Mouse (Mus musculus) stomach, embryonic 14.5 days (tissue): ENCODE measurements at regions not wholly inside any gene's neighbourhood (a gene's known extent, or its start where the extent isn't known, plus 50 kb on each side); places are given as distances from the start of the nearest gene placed in this dataset.

Source experiments
- ATAC-seq: fragments of 200-750 bp; cut with Nextera tagmentation; 2 replicates; pipeline ENCODE4 v1.8.0; 2017; ENCODE audit warnings: low read depth, moderate TSS enrichment; ENCODE audit not compliant: insufficient number of reproducible peaks, insufficient read depth, low FRiP score
- H3K27ac ChIP-seq: fragments of 300-500 bp; sonication (generic); 2 replicates; pipeline ENCODE4 v1.5.1; 2014; ENCODE audit warnings: mild to moderate bottlenecking, low read length, moderate library complexity, mixed read lengths
- H3K27me3 ChIP-seq: fragments of 300-500 bp; sonication (generic); 2 replicates; pipeline ENCODE4 v1.6.1; 2014; ENCODE audit warnings: low read length, control low read depth, mixed read lengths; ENCODE audit not compliant: control insufficient read depth, insufficient read depth
- H3K36me3 ChIP-seq: fragments of 300-500 bp; sonication (generic); 2 replicates; pipeline ENCODE4 v1.6.1; 2014; ENCODE audit warnings: mild to moderate bottlenecking, control low read depth, low read length, moderate library complexity, mixed read lengths; ENCODE audit not compliant: control insufficient read depth, insufficient read depth
- H3K4me1 ChIP-seq: fragments of 300-500 bp; sonication (generic); 2 replicates; pipeline ENCODE4 v1.6.1; 2014; ENCODE audit warnings: low read length, control low read depth, mixed read lengths; ENCODE audit not compliant: control insufficient read depth, insufficient read depth
- H3K4me2 ChIP-seq: fragments of 300-500 bp; sonication (generic); replicated peaks from 2 replicates; pipeline ENCODE4 v1.6.1; 2014; ENCODE audit warnings: low read depth, low read length, control low read depth
- H3K4me3 ChIP-seq: fragments of 300-500 bp; sonication (generic); 2 replicates; pipeline ENCODE4 v1.5.1; 2014; ENCODE audit warnings: low read depth, low read length, control low read depth
- H3K9ac ChIP-seq: fragments of 300-500 bp; sonication (generic); replicated peaks from 2 replicates; pipeline ENCODE4 v1.6.1; 2014; ENCODE audit warnings: low read depth, mild to moderate bottlenecking, control low read depth, low read length, moderate library complexity, mixed read lengths
- H3K9me3 ChIP-seq: fragments of 300-500 bp; sonication (generic); 2 replicates; pipeline ENCODE4 v1.6.1; 2016; ENCODE audit warnings: low read depth, low read length, control low read depth; ENCODE audit not compliant: control insufficient read depth
- WGBS: fragments of 180-500 bp; shearing (Covaris S2); extraction: QIAGEN DNeasy Blood & Tissue Kit; methylation state at CpG from one replicate; pipeline ENCODE4 v1.1.7; 2014; 5-methylcytosine and 5-hydroxymethylcytosine counted together

DNA sequence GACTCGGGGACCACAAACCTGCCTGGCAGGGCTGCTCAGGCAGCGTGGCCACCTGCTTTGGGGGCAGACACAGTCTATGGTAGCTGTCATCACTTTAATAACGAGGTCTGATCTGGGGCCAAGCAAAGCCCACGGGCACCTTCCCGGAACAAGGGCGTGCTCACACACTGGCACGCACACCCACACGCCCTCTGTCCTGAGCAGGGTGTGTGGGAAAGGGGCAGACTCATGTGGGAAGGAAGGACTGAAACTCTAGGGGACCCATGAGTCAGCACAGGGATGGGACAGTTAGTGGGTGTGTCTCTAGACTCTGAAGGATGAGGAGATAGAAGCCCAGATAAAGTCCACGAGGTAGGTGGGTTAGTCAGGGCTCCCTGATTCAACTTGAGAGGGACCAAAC, 114.8 kb upstream of the Ptpn1 start:
- WGBS = 75% methylated on average over 9 of the region's 9 CpGs
- Histone ChIP-seq H3K4me3 (no peak overlapping the region), H3K4me1 (peaks cover 16% of the 10 kb centered on the region), H3K9ac (no peak overlapping the region), H3K36me3 (no peaks in the 10 kb centered on the region), H3K9me3 (no peaks in the 10 kb centered on the region), H3K27ac (no peak overlapping the region), H3K4me2 (no peak overlapping the region), H3K27me3 (no peaks in the 10 kb centered on the region)
- no peak for ATAC-seq

DNA sequence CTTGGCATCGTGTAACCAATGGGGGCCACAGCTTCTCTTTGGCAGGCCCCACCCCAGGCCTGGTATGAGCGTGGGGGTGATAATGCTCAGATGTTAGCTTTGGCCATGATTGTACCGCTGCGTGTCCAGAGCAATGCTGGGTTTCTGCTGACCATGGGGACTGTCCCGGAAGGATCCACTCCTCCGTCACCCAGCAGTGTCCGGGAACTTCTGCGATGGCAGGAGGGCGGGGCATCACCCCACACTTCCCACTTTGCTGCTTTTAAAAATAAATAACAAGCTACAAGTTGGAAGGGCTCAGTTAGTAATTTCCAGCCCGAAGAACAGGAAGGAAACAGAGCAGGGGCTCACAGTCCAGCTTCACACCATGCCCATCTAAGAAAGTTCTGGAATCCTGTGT, 116.7 kb upstream of the Ptpn1 start:
- no peak overlapping the region for H3K4me3 ChIP-seq
- H3K27me3 ChIP-seq = no peaks in the 10 kb centered on the region
- H3K9ac ChIP-seq = no peak overlapping the region
- no peaks in the 10 kb centered on the region for H3K36me3 ChIP-seq
- peaks cover 16% of the 10 kb centered on the region for H3K4me1 ChIP-seq
- H3K4me2 ChIP-seq = no peak overlapping the region
- H3K9me3 ChIP-seq = no peaks in the 10 kb centered on the region
- 82% methylated on average over 10 of the region's 10 CpGs for WGBS
- ATAC-seq = no peak
- no peak overlapping the region for H3K27ac ChIP-seq

GRCm38 (mm10) chr2:167809256-167809655, 119.6 kb upstream of the Tmem189 start:
- Histone ChIP-seq H3K36me3 (no peaks in the 10 kb centered on the region), H3K4me1 (peaks cover 15% of the 10 kb centered on the region), H3K4me2 (no peak overlapping the region), H3K27me3 (no peaks in the 10 kb centered on the region), H3K9me3 (no peaks in the 10 kb centered on the region), H3K27ac (no peak overlapping the region), H3K4me3 (no peak overlapping the region), H3K9ac (no peak overlapping the region)
- WGBS = 89% methylated on average over 5 of the region's 5 CpGs
- ATAC-seq = no peak

- no peaks in the 10 kb centered on the region for H3K36me3 ChIP-seq
- H3K4me3 ChIP-seq = no peak overlapping the region
- H3K27ac ChIP-seq = no peak overlapping the region; the same call in 1 of the 2 replicates
- no peak for ATAC-seq
- no peak overlapping the region for H3K4me2 ChIP-seq
- no peaks in the 10 kb centered on the region for H3K9me3 ChIP-seq
- WGBS = 76% methylated on average over 15 of the region's 15 CpGs
- H3K27me3 ChIP-seq = no peaks in the 10 kb centered on the region
- peaks cover 18% of the 10 kb centered on the region for H3K4me1 ChIP-seq
- H3K9ac ChIP-seq = no peak overlapping the region
These were observed 116.1 kb upstream of the Tmem189 start for GRCm38 (mm10) chr2:167805629-167806304.

DNA sequence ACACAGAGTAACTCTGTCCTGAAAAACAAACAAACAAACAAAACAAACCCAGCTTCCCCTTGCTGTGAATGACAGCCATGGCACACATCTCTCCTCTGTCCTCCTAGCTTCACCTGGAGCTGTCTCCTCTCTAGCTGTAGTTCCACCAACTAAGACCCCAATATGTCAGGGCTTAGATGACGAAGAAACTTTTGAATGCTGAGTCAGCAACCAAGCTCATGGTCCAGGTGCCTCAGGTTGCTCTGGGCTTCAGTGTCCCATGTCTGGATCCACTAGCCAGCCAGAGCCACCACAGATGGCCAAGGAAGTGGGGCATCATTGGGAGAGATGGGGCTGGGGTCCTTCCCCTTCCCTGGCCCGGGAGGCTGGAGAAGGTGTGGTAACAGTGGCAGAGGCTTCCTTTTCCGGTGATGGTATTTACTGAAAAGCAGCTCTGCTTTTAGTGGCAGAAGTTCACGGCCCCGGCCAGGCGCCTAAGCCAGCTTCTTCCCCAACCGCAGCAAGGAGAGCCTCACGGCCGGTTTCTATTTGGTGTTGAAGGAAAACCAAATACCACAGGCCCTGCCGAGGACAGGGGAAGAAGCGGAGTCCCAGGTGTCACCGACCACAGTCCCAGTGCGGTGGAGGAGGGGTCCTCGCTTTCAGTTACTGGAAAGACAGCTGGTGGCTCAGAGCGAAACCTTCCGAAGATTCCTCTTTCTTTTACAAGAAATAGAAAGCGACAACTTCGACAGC, 115.0 kb upstream of the Tmem189 start:
- WGBS = 37% methylated on average over 18 of the region's 18 CpGs
- Histone ChIP-seq H3K9ac (no peak overlapping the region), H3K27me3 (no peaks in the 10 kb centered on the region), H3K9me3 (no peaks in the 10 kb centered on the region), H3K4me3 (no peak overlapping the region), H3K27ac (peak overlapping the region; percentile 34; the same call in 1 of the 2 replicates), H3K4me2 (0 out of 2 replicates have a peak overlapping the region, but pooled peaks have one; percentile 2), H3K36me3 (no peaks in the 10 kb centered on the region), H3K4me1 (peaks cover 22% of the 10 kb centered on the region)
- no peak for ATAC-seq

DNA sequence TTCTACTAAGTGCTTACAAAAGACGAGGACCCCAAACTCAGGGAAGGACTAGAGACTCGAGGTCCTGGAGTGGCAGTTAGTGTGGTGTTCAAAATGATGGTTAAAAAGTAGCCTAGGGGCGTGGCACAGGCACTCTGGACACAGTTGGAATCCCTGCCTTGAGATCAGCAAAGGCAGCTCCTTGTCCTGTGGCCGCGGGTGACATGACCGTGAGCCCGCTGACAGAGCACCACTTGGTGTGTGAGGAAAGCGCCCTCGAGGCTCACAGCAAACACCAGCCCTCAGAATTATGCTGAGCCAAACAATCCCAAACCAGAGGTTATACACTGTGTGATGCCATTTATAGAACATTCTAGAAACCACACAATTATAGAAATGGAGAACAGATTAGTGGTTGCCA, 112.9 kb upstream of the Tmem189 start:
- no peaks in the 10 kb centered on the region for H3K27me3 ChIP-seq
- ATAC-seq = no peak
- no peak overlapping the region for H3K4me3 ChIP-seq
- no peak overlapping the region for H3K4me2 ChIP-seq
- H3K36me3 ChIP-seq = no peaks in the 10 kb centered on the region
- peaks cover 37% of the 10 kb centered on the region for H3K4me1 ChIP-seq
- 78% methylated on average over 9 of the region's 9 CpGs for WGBS
- no peaks in the 10 kb centered on the region for H3K9me3 ChIP-seq
- H3K27ac ChIP-seq = no peak overlapping the region
- H3K9ac ChIP-seq = no peak overlapping the region

DNA sequence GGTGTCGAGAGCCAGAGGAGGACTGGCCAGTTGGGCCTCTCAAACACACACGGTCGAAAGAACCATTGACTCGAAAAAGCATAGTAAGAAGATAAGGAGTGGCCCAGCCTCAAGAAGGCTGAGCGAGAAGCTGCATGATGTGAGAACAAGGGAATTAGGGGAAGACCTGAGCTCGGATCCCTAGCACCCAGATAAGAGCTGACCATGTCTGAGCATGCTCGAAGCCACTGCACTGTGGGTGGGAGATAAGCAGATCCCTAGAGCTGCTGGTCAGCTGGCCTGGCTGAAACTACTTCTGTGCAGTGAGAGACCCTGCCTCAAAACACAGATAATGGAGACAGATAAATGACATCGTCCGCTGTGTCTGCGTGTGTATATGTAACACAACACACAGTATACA, 111.8 kb upstream of the Tmem189 start:
- no peak for ATAC-seq
- Histone ChIP-seq H3K27ac (no peak overlapping the region), H3K27me3 (no peaks in the 10 kb centered on the region), H3K4me2 (no peak overlapping the region), H3K4me1 (peaks cover 37% of the 10 kb centered on the region), H3K36me3 (no peaks in the 10 kb centered on the region), H3K9ac (no peak overlapping the region), H3K4me3 (no peak overlapping the region), H3K9me3 (no peaks in the 10 kb centered on the region)
- WGBS = 76% methylated on average over 10 of the region's 10 CpGs

DNA sequence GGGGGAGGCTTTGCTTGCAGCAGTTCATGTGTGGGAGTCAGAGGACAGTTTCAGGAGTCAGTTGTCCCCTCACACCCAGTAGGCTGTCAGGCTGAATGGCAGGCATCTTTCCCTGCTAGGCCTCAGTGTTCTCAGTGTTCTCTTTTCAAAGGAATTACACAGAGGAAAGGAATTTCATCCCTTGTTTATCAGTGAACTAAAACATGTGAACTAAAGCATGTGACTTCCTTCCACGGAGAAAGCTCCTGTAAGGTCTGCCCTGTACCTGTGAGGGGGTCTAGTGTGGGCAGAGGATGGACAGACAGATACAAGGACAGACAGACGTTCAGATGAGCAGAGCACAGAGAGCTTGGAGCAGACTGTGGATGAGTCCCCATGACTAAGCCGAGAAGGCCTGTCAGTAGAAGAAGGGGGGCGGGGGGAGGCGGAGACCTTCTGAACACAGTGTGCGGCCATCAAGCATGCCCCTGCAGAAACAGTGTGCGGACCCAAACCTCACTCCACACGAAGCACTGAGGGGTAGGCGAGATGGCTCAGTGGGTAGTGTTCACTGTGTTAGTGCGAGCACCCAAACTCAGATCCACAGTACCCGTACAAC, 111.1 kb upstream of the Tmem189 start:
- no peak overlapping the region for H3K9ac ChIP-seq
- WGBS = 58% methylated on average over 11 of the region's 11 CpGs

More for the DNA sequence above, 111.1 kb upstream of the Tmem189 start:
- H3K4me3 ChIP-seq = no peak overlapping the region
- peak; percentile 28; the same call in 1 of the 2 replicates for ATAC-seq
- H3K27me3 ChIP-seq = no peaks in the 10 kb centered on the region
- H3K9me3 ChIP-seq = no peaks in the 10 kb centered on the region
- H3K4me1 ChIP-seq = peaks cover 34% of the 10 kb centered on the region
- no peaks in the 10 kb centered on the region for H3K36me3 ChIP-seq
- no peak overlapping the region for H3K4me2 ChIP-seq
- H3K27ac ChIP-seq = peak overlapping the region; percentile 55; the same call in 1 of the 2 replicates
